Mouse (Mus musculus) limb, embryonic 14.5 days (tissue): ENCODE data around the gene Zfp37. TPM values are rescaled to one million over a fixed set of nuclear protein-coding genes. Genes with fewer than 3 reads are reported as not detected.

Experiments used
- ATAC-seq: fragments of 200-750 bp; cut with Nextera tagmentation; 2 replicates; pipeline ENCODE4 v1.8.0; 2017; ENCODE audit warnings: low read depth, moderate number of reproducible peaks, moderate TSS enrichment; ENCODE audit not compliant: low FRiP score
- DNase-seq: peaks from one replicate; pipeline ENCODE4 v3.0.0-alpha.2; 2015; ENCODE audit warnings: low spot score
- H3K27ac ChIP-seq: fragments of 300-500 bp; sonication (generic); replicated peaks from 2 replicates; pipeline ENCODE4 v1.5.1; 2014; ENCODE audit warnings: low read depth, mild to moderate bottlenecking, low read length, moderate library complexity, mixed read lengths
- H3K27me3 ChIP-seq: fragments of 300-500 bp; sonication (generic); 2 replicates; pipeline ENCODE4 v1.6.1; 2014; ENCODE audit warnings: low read length, mixed read lengths; ENCODE audit not compliant: control insufficient read depth, insufficient read depth
- H3K36me3 ChIP-seq: fragments of 300-500 bp; sonication (generic); 2 replicates; pipeline ENCODE4 v1.6.1; 2014; ENCODE audit warnings: mild to moderate bottlenecking, low read length, moderate library complexity, mixed read lengths; ENCODE audit not compliant: control insufficient read depth, insufficient read depth
- H3K4me1 ChIP-seq: fragments of 300-500 bp; sonication (generic); 2 replicates; pipeline ENCODE4 v1.6.1; 2014; ENCODE audit warnings: antibody characterized with exemption, low read length, mixed read lengths; ENCODE audit not compliant: control insufficient read depth, insufficient read depth
- H3K4me2 ChIP-seq: fragments of 300-500 bp; sonication (generic); replicated peaks from 2 replicates; pipeline ENCODE4 v1.6.1; 2014; ENCODE audit warnings: low read depth, mild to moderate bottlenecking, low read length, moderate library complexity; ENCODE audit not compliant: severe bottlenecking
- H3K4me3 ChIP-seq: fragments of 300-500 bp; sonication (generic); replicated peaks from 2 replicates; pipeline ENCODE4 v1.5.1; 2014; ENCODE audit warnings: low read length
- H3K9ac ChIP-seq: fragments of 300-500 bp; sonication (generic); 2 replicates; pipeline ENCODE4 v1.6.1; 2014; ENCODE audit warnings: mild to moderate bottlenecking, low read depth, low read length, moderate library complexity; ENCODE audit not compliant: severe bottlenecking
- H3K9me3 ChIP-seq: fragments of 300-500 bp; sonication (generic); 2 replicates; pipeline ENCODE4 v1.6.1; 2016; ENCODE audit warnings: low read length; ENCODE audit not compliant: control insufficient read depth
- POLR2A ChIP-seq: fragments of 200-500 bp; IDR thresholded peaks from 2 replicates; pipeline ENCODE4 v1.8.0; 2012; ENCODE audit warnings: inconsistent platforms, mild to moderate bottlenecking, moderate library complexity, borderline replicate concordance; ENCODE audit not compliant: insufficient read depth, insufficient read length; ENCODE audit errors: extremely low read depth
- WGBS: fragments of 180-500 bp; shearing (Covaris S2); extraction: QIAGEN DNeasy Blood & Tissue Kit; methylation state at CpG from one replicate; pipeline ENCODE4 v1.1.7; 2014; 5-methylcytosine and 5-hydroxymethylcytosine counted together
- polyA plus RNA-seq, 2 experiments: library from polyadenylated mRNA; depleted of rRNA in 1 of 2; stranded (reverse) in 1 of 2; unstranded in 1 of 2; fragments of >200 nt; fragmentation: Nextera tagmentation in 1 of 2; extraction: Ambion mirVana in 1 of 2; gene quantifications; 2 replicates each; pipeline versions ENCODE4 v1.2.1 to v1.2.3; 2012 to 2014

Zfp37 gene
- polyA plus RNA-seq, 2 experiments: 7.2 to 9.5 TPM

DNA sequence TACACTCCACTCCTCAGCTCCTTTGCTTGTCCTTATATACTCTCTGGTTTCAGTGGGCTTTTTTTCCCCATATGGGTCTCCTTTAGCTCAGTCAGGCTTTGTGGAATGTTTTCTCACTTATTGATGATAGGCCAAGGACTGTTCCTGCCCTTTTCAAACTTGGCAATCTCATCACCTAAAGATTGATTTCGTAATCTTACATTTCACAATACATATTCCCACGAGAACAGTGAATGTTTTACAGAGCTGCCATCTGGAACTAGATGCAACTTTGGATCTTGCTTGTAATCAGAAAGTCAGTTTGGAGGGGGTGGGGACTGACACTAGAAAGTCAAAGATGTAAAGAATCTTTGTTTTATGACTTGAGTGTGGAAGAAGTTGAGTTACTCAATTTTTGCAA lies 80.0 kb downstream of the Zfp37 start, which contains the start of gene Mup21:
Mup21 (minus strand) TSS at position 53 of the 400 bp plus-strand sequence.
- H3K4me3 ChIP-seq: no peak within 1 kb of the TSS
- no peaks in the 10 kb centered on the region for H3K9me3 ChIP-seq
- no peaks in the 10 kb centered on the region for H3K27me3 ChIP-seq
- H3K4me2 ChIP-seq: no peak within 1 kb of the TSS
- no peak for TF ChIP-seq POLR2A
- DNase-seq (no peak), ATAC-seq (no peak)
- no peaks in the 10 kb centered on the region for H3K4me1 ChIP-seq
- no peak within 1 kb of the TSS for H3K9ac ChIP-seq
- WGBS: 70% methylated on average over 2 of the region's 2 CpGs
- H3K36me3 ChIP-seq: no peaks in the 10 kb centered on the region
- H3K27ac ChIP-seq: no peak within 1 kb of the TSS

Other genes starting within 250 kb of the Zfp37 start
- not detected in 2 replicates for gene Mup20, start 176.9 kb downstream of the Zfp37 start, polyA plus RNA-seq (2012; rRNA removed)
- not detected in 2 replicates for gene Mup20, start 176.9 kb downstream of the Zfp37 start, polyA plus RNA-seq (2014; fragmentation: Nextera tagmentation; extraction: Ambion mirVana)
- gene Mup3, start 143.7 kb downstream of the Zfp37 start, polyA plus RNA-seq (2012; rRNA removed): not detected in 2 replicates
- not detected in 2 replicates for gene Mup3, start 143.7 kb downstream of the Zfp37 start, polyA plus RNA-seq (2014; fragmentation: Nextera tagmentation; extraction: Ambion mirVana)
- not detected in 2 replicates for gene Mup21, start 80.2 kb downstream of the Zfp37 start, polyA plus RNA-seq (2012; rRNA removed)
- gene Mup21, start 80.2 kb downstream of the Zfp37 start, polyA plus RNA-seq (2014; fragmentation: Nextera tagmentation; extraction: Ambion mirVana): not detected in 2 replicates
- gene Slc31a2, start 31.5 kb upstream of the Zfp37 start, polyA plus RNA-seq (2012; rRNA removed): 14.4 and 15.8 TPM in 2 replicates
- 15.2 and 15.6 TPM in 2 replicates for gene Slc31a2, start 31.5 kb upstream of the Zfp37 start, polyA plus RNA-seq (2014; fragmentation: Nextera tagmentation; extraction: Ambion mirVana)
- gene Fkbp15, start 129.5 kb upstream of the Zfp37 start, polyA plus RNA-seq (2012; rRNA removed): 24.1 and 25.7 TPM in 2 replicates
- 29.3 and 29.6 TPM in 2 replicates for gene Fkbp15, start 129.5 kb upstream of the Zfp37 start, polyA plus RNA-seq (2014; fragmentation: Nextera tagmentation; extraction: Ambion mirVana)
- 33.1 and 33.3 TPM in 2 replicates for gene Slc31a1, start 129.7 kb upstream of the Zfp37 start, polyA plus RNA-seq (2012; rRNA removed)
- gene Slc31a1, start 129.7 kb upstream of the Zfp37 start, polyA plus RNA-seq (2014; fragmentation: Nextera tagmentation; extraction: Ambion mirVana): 45.0 and 46.0 TPM in 2 replicates
- 114 and 146 TPM in 2 replicates for gene Cdc26, start 177.6 kb upstream of the Zfp37 start, polyA plus RNA-seq (2012; rRNA removed)
- 184 and 190 TPM in 2 replicates for gene Cdc26, start 177.6 kb upstream of the Zfp37 start, polyA plus RNA-seq (2014; fragmentation: Nextera tagmentation; extraction: Ambion mirVana)
- gene Prpf4, start 177.8 kb upstream of the Zfp37 start, polyA plus RNA-seq (2012; rRNA removed): 27.4 and 28.9 TPM in 2 replicates
- gene Prpf4, start 177.8 kb upstream of the Zfp37 start, polyA plus RNA-seq (2014; fragmentation: Nextera tagmentation; extraction: Ambion mirVana): 20.8 and 22.4 TPM in 2 replicates
- gene Rnf183, start 204.2 kb upstream of the Zfp37 start, polyA plus RNA-seq (2012; rRNA removed): 0.14 and 0.46 TPM in 2 replicates
- not detected in 2 replicates for gene Rnf183, start 204.2 kb upstream of the Zfp37 start, polyA plus RNA-seq (2014; fragmentation: Nextera tagmentation; extraction: Ambion mirVana)
- 3.9 and 4.1 TPM in 2 replicates for gene Wdr31, start 239.8 kb upstream of the Zfp37 start, polyA plus RNA-seq (2012; rRNA removed)
- gene Wdr31, start 239.8 kb upstream of the Zfp37 start, polyA plus RNA-seq (2014; fragmentation: Nextera tagmentation; extraction: Ambion mirVana): 4.6 TPM in 2 replicates
- gene Bspry, start 249.0 kb upstream of the Zfp37 start, polyA plus RNA-seq (2012; rRNA removed): 7.2 and 7.4 TPM in 2 replicates
- gene Bspry, start 249.0 kb upstream of the Zfp37 start, polyA plus RNA-seq (2014; fragmentation: Nextera tagmentation; extraction: Ambion mirVana): 11.7 and 13.3 TPM in 2 replicates